Mouse (Mus musculus) forebrain, embryonic 10.5 days (tissue): Measurements from ENCODE around the gene Mfap5. TPM values are rescaled to one million over a fixed set of nuclear protein-coding genes. Genes with fewer than 3 reads are reported as not detected.
A peak's percentile ranks its signal among the peaks of the same experiment; 100 is the strongest.
"Not testable (repeated sequence)": the region's sequence is repeated elsewhere in the genome, so short reads cannot be mapped to it uniquely, and the experiment has no call there.

Experiments used
- DNase-seq: peaks from one replicate; pipeline ENCODE4 v3.0.0-alpha.2; 2017; ENCODE audit warnings: low spot score; ENCODE audit errors: extremely low spot score
- H3K27ac ChIP-seq: fragments of 300-500 bp; sonication (generic); 2 replicates; pipeline ENCODE4 v1.5.1; 2016; ENCODE audit warnings: mild to moderate bottlenecking
- H3K27me3 ChIP-seq: fragments of 300-500 bp; sonication (generic); 2 replicates; pipeline ENCODE4 v1.6.1; 2016; ENCODE audit warnings: mild to moderate bottlenecking; ENCODE audit not compliant: poor library complexity, severe bottlenecking
- H3K36me3 ChIP-seq: fragments of 300-500 bp; sonication (generic); replicated peaks from 2 replicates; pipeline ENCODE4 v1.6.1; 2016; ENCODE audit warnings: mild to moderate bottlenecking, moderate library complexity
- H3K4me1 ChIP-seq: fragments of 300-500 bp; sonication (generic); 2 replicates; pipeline ENCODE4 v1.6.1; 2016
- H3K4me3 ChIP-seq: fragments of 300-500 bp; sonication (generic); 2 replicates; pipeline ENCODE4 v1.5.1; 2016; ENCODE audit warnings: mild to moderate bottlenecking, moderate library complexity
- H3K9me3 ChIP-seq: fragments of 300-500 bp; sonication (generic); 2 replicates; pipeline ENCODE4 v1.6.1; 2016; ENCODE audit warnings: mild to moderate bottlenecking, moderate library complexity
- WGBS: fragments of 180-500 bp; shearing (Covaris S2); methylation state at CpG from one replicate; pipeline ENCODE4 v1.1.7; 2016; 5-methylcytosine and 5-hydroxymethylcytosine counted together
- polyA plus RNA-seq: library from polyadenylated mRNA; unstranded; fragments of >200 nt; fragmentation: Nextera tagmentation; extraction: Ambion mirVana; gene quantifications from 2 replicates; pipeline ENCODE4 v1.2.1, GENCODE M21; 2016

Mfap5 gene
- polyA plus RNA-seq = 0.12 and 0.42 TPM in 2 replicates

GRCm38 (mm10) chr6:122505545-122505944 lies at the start of gene Mfap5:
TSS of gene Mfap5 (plus strand) at chr6:122505845.
- Histone ChIP-seq H3K4me1 (no peaks in the 10 kb centered on the region), H3K36me3 (no peaks in the 10 kb centered on the region), H3K9me3 (no peaks in the 10 kb centered on the region), H3K27me3 (no peaks in the 10 kb centered on the region), H3K4me3 (no peak within 1 kb of the TSS), H3K27ac (no peak within 1 kb of the TSS)
- no peak for DNase-seq
- WGBS = 82% methylated on average over 3 of the region's 3 CpGs

GRCm38 (mm10) chr6:122458946-122459693 lies 46.5 kb upstream of the Mfap5 start:
- Histone ChIP-seq H3K4me1 (no peaks in the 10 kb centered on the region), H3K4me3 (no peak overlapping the region), H3K9me3 (no peaks in the 10 kb centered on the region), H3K27ac (no peak overlapping the region), H3K36me3 (peaks cover 95% of the 10 kb centered on the region), H3K27me3 (no peaks in the 10 kb centered on the region)
- WGBS = 93% methylated on average over 8 of the region's 8 CpGs
- no peak for DNase-seq

- peaks cover 99% of the 10 kb centered on the region for H3K36me3 ChIP-seq
- H3K4me1 ChIP-seq = no peaks in the 10 kb centered on the region
- no peak overlapping the region for H3K4me3 ChIP-seq
- H3K27me3 ChIP-seq = no peaks in the 10 kb centered on the region
- no peak for DNase-seq
- H3K9me3 ChIP-seq = no peaks in the 10 kb centered on the region
- H3K27ac ChIP-seq = no peak overlapping the region
- WGBS = 89% methylated on average over 3 of the region's 3 CpGs
Measured at GRCm38 (mm10) chr6:122466092-122466713, 39.4 kb upstream of the Mfap5 start.

GRCm38 (mm10) chr6:122469030-122469640 lies 36.5 kb upstream of the Mfap5 start:
- Histone ChIP-seq H3K27ac (no peak overlapping the region), H3K4me3 (no peak overlapping the region), H3K27me3 (no peaks in the 10 kb centered on the region), H3K36me3 (peaks cover 88% of the 10 kb centered on the region), H3K4me1 (no peaks in the 10 kb centered on the region), H3K9me3 (no peaks in the 10 kb centered on the region)
- WGBS = 95% methylated on average over 15 of the region's 15 CpGs
- DNase-seq = no peak

GRCm38 (mm10) chr6:122470240-122470639 lies 35.4 kb upstream of the Mfap5 start:
- Histone ChIP-seq H3K27me3 (no peaks in the 10 kb centered on the region), H3K4me1 (no peaks in the 10 kb centered on the region), H3K36me3 (peaks cover 77% of the 10 kb centered on the region), H3K4me3 (no peak overlapping the region), H3K27ac (no peak overlapping the region), H3K9me3 (no peaks in the 10 kb centered on the region)
- no peak for DNase-seq
- 100% methylated on average over 2 of the region's 2 CpGs for WGBS

GRCm38 (mm10) chr6:122471461-122471860 lies 34.2 kb upstream of the Mfap5 start:
- not testable (repeated sequence) for H3K9me3 ChIP-seq, H3K27me3 ChIP-seq, H3K4me3 ChIP-seq, DNase-seq, H3K27ac ChIP-seq, H3K4me1 ChIP-seq
- 89% methylated on average over 3 of the region's 3 CpGs for WGBS
- H3K36me3 ChIP-seq = peaks cover 65% of the 10 kb centered on the region

GRCm38 (mm10) chr6:122478062-122478461 lies 27.6 kb upstream of the Mfap5 start:
- H3K27ac ChIP-seq = no peak overlapping the region
- H3K4me3 ChIP-seq = no peak overlapping the region
- H3K27me3 ChIP-seq = no peaks in the 10 kb centered on the region
- H3K4me1 ChIP-seq = no peaks in the 10 kb centered on the region
- no peak for DNase-seq
- H3K36me3 ChIP-seq = peaks cover 3% of the 10 kb centered on the region; the same call in 1 of the 2 replicates
- WGBS = 90% methylated on average over 3 of the region's 3 CpGs
- no peaks in the 10 kb centered on the region for H3K9me3 ChIP-seq

- peak; percentile 50 for DNase-seq
- 6% methylated on average over 72 of the region's 91 CpGs for WGBS
- peaks cover 28% of the 10 kb centered on the region for H3K4me1 ChIP-seq
- peaks cover 6% of the 10 kb centered on the region; the same call in 1 of the 2 replicates for H3K36me3 ChIP-seq
- peak overlapping the region; percentile 95 for H3K27ac ChIP-seq
- H3K27me3 ChIP-seq = peaks cover 19% of the 10 kb centered on the region
- H3K9me3 ChIP-seq = no peaks in the 10 kb centered on the region
- peak overlapping the region; percentile 72 for H3K4me3 ChIP-seq
Measured at GRCm38 (mm10) chr6:122485401-122486296, 20.0 kb upstream of the Mfap5 start.

GRCm38 (mm10) chr6:122486297-122487117 lies 19.1 kb upstream of the Mfap5 start:
- H3K36me3 ChIP-seq = peaks cover 6% of the 10 kb centered on the region; the same call in 1 of the 2 replicates
- peak; percentile 85 for DNase-seq
- H3K4me1 ChIP-seq = peaks cover 36% of the 10 kb centered on the region
- H3K4me3 ChIP-seq = peak overlapping the region; percentile 72
- peak overlapping the region; percentile 95 for H3K27ac ChIP-seq
- H3K27me3 ChIP-seq = peaks cover 19% of the 10 kb centered on the region
- WGBS = under 1% methylated on average over 102 of the region's 111 CpGs
- no peaks in the 10 kb centered on the region for H3K9me3 ChIP-seq

- DNase-seq = no peak
- Histone ChIP-seq H3K36me3 (no peaks in the 10 kb centered on the region), H3K27ac (peak overlapping the region; percentile 92), H3K9me3 (no peaks in the 10 kb centered on the region), H3K4me1 (peaks cover 54% of the 10 kb centered on the region), H3K4me3 (peak overlapping the region; percentile 53), H3K27me3 (peaks cover 27% of the 10 kb centered on the region)
- 27% methylated on average over 15 of the region's 15 CpGs for WGBS
Measured at GRCm38 (mm10) chr6:122490929-122491512, 14.6 kb upstream of the Mfap5 start.

GRCm38 (mm10) chr6:122491557-122491956 lies 14.1 kb upstream of the Mfap5 start:
- peak overlapping the region; percentile 92 for H3K27ac ChIP-seq
- DNase-seq = peak; percentile 94
- peak overlapping the region; percentile 53 for H3K4me3 ChIP-seq
- peaks cover 58% of the 10 kb centered on the region for H3K4me1 ChIP-seq
- no peaks in the 10 kb centered on the region for H3K9me3 ChIP-seq
- H3K27me3 ChIP-seq = peaks cover 27% of the 10 kb centered on the region
- H3K36me3 ChIP-seq = no peaks in the 10 kb centered on the region
- WGBS = 0% methylated on average over 16 of the region's 16 CpGs
